Mouse (Mus musculus): ENCODE data around the gene Map7d1. TPM values are rescaled to one million over a fixed set of nuclear protein-coding genes. Genes with fewer than 3 reads are reported as not detected.

Gene Map7d1
- polyA plus RNA-seq, 1 experiment: 283 TPM

- DNase-seq: no peak
- Histone ChIP-seq H3K4me3 (replicated peaks; ENCODE audit: insufficient read depth, low read depth, low read length) (no peak overlapping the region), H3K27me3 (ENCODE audit: control insufficient read depth, insufficient read depth, low read length) (no peaks in the 10 kb centered on the region), H3K27ac (ENCODE audit: insufficient read depth, low read length) (no peak overlapping the region), H3K4me1 (ENCODE audit: control insufficient read depth, insufficient read depth, low read length) (0 out of 2 replicates have a peak, but pooled peaks cover 4% of the 10 kb centered on the region)
- WGBS: 60% methylated on average over 6 of the region's 6 CpGs
- no peak for TF ChIP-seq POLR2A (IDR thresholded peaks at IDR 0.05; ENCODE audit: borderline replicate concordance, insufficient read depth, low read length)
- no peak for TF ChIP-seq CTCF (IDR thresholded peaks at IDR 0.05; ENCODE audit: borderline replicate concordance, insufficient read depth, low read depth, low read length)
Observed at GRCm38 (mm10) chr4:126295152-126295551, 39.0 kb upstream of the Map7d1 start.

GRCm38 (mm10) chr4:126291196-126291595 is 35.1 kb upstream of the Map7d1 start:
- H3K4me3 ChIP-seq (replicated peaks; ENCODE audit: insufficient read depth, low read depth, low read length): no peak overlapping the region
- TF ChIP-seq CTCF (IDR thresholded peaks at IDR 0.05; ENCODE audit: borderline replicate concordance, insufficient read depth, low read depth, low read length): no peak
- TF ChIP-seq POLR2A (IDR thresholded peaks at IDR 0.05; ENCODE audit: borderline replicate concordance, insufficient read depth, low read length): no peak

GRCm38 (mm10) chr4:126290314-126290713 is 34.2 kb upstream of the Map7d1 start:
- H3K27me3 ChIP-seq (ENCODE audit: control insufficient read depth, insufficient read depth, low read length): peaks cover 3% of the 10 kb centered on the region; the same call in 1 of the 2 replicates
- no peak for DNase-seq
- TF ChIP-seq CTCF (IDR thresholded peaks at IDR 0.05; ENCODE audit: borderline replicate concordance, insufficient read depth, low read depth, low read length): no peak
- TF ChIP-seq POLR2A (IDR thresholded peaks at IDR 0.05; ENCODE audit: borderline replicate concordance, insufficient read depth, low read length): no peak

More at GRCm38 (mm10) chr4:126291196-126291595, 35.1 kb upstream of the Map7d1 start:
- no peak overlapping the region for H3K27ac ChIP-seq (ENCODE audit: insufficient read depth, low read length)
- WGBS: 33% methylated on average over 13 of the region's 13 CpGs
- no peak for DNase-seq
- peaks cover 3% of the 10 kb centered on the region; the same call in 1 of the 2 replicates for H3K27me3 ChIP-seq (ENCODE audit: control insufficient read depth, insufficient read depth, low read length)
- H3K4me1 ChIP-seq (ENCODE audit: control insufficient read depth, insufficient read depth, low read length): no peaks in the 10 kb centered on the region

GRCm38 (mm10) chr4:126288085-126288666 is 32.0 kb upstream of the Map7d1 start:
- no peak for TF ChIP-seq POLR2A (IDR thresholded peaks at IDR 0.05; ENCODE audit: borderline replicate concordance, insufficient read depth, low read length)
- TF ChIP-seq CTCF (IDR thresholded peaks at IDR 0.05; ENCODE audit: borderline replicate concordance, insufficient read depth, low read depth, low read length): no peak
- DNase-seq: no peak
- Histone ChIP-seq H3K4me1 (ENCODE audit: control insufficient read depth, insufficient read depth, low read length) (no peaks in the 10 kb centered on the region), H3K27ac (ENCODE audit: insufficient read depth, low read length) (no peak overlapping the region), H3K4me3 (replicated peaks; ENCODE audit: insufficient read depth, low read depth, low read length) (no peak overlapping the region), H3K27me3 (ENCODE audit: control insufficient read depth, insufficient read depth, low read length) (peaks cover 3% of the 10 kb centered on the region; the same call in 1 of the 2 replicates)
- 32% methylated on average over 17 of the region's 17 CpGs for WGBS

More at GRCm38 (mm10) chr4:126290314-126290713, 34.2 kb upstream of the Map7d1 start:
- Histone ChIP-seq H3K27ac (ENCODE audit: insufficient read depth, low read length) (no peak overlapping the region), H3K4me1 (ENCODE audit: control insufficient read depth, insufficient read depth, low read length) (no peaks in the 10 kb centered on the region), H3K4me3 (replicated peaks; ENCODE audit: insufficient read depth, low read depth, low read length) (no peak overlapping the region)
- WGBS: 92% methylated on average over 8 of the region's 8 CpGs

- no peak for DNase-seq
- H3K4me3 ChIP-seq (replicated peaks; ENCODE audit: insufficient read depth, low read depth, low read length): no peak overlapping the region
- H3K27ac ChIP-seq (ENCODE audit: insufficient read depth, low read length): no peak overlapping the region
- TF ChIP-seq CTCF (IDR thresholded peaks at IDR 0.05; ENCODE audit: borderline replicate concordance, insufficient read depth, low read depth, low read length) (no peak), POLR2A (IDR thresholded peaks at IDR 0.05; ENCODE audit: borderline replicate concordance, insufficient read depth, low read length) (no peak)
- H3K4me1 ChIP-seq (ENCODE audit: control insufficient read depth, insufficient read depth, low read length): no peaks in the 10 kb centered on the region
- WGBS: 35% methylated on average over 11 of the region's 11 CpGs
- H3K27me3 ChIP-seq (ENCODE audit: control insufficient read depth, insufficient read depth, low read length): peaks cover 3% of the 10 kb centered on the region; the same call in 1 of the 2 replicates
Observed at GRCm38 (mm10) chr4:126287302-126287995, 31.3 kb upstream of the Map7d1 start.

- Histone ChIP-seq H3K4me3 (replicated peaks; ENCODE audit: insufficient read depth, low read depth, low read length) (no peak within 1 kb of the TSS), H3K27me3 (ENCODE audit: control insufficient read depth, insufficient read depth, low read length) (peaks cover 3% of the 10 kb centered on the region; the same call in 1 of the 2 replicates), H3K4me1 (ENCODE audit: control insufficient read depth, insufficient read depth, low read length) (no peaks in the 10 kb centered on the region), H3K27ac (ENCODE audit: insufficient read depth, low read length) (no peak within 1 kb of the TSS)
- WGBS: 3% methylated on average over 42 of the region's 42 CpGs
- DNase-seq: no peak
- TF ChIP-seq POLR2A (IDR thresholded peaks at IDR 0.05; ENCODE audit: borderline replicate concordance, insufficient read depth, low read length) (no peak), CTCF (IDR thresholded peaks at IDR 0.05; ENCODE audit: borderline replicate concordance, insufficient read depth, low read depth, low read length) (no peak)
Observed at GRCm38 (mm10) chr4:126286492-126286891, 30.3 kb upstream of the Map7d1 start, which contains the start of gene Col8a2. Gene Col8a2, plus strand, starts transcription at chr4:126286793.

- peaks cover under 1% of the 10 kb centered on the region; the same call in 1 of the 2 replicates for H3K4me1 ChIP-seq (ENCODE audit: control insufficient read depth, insufficient read depth, low read length)
- 92% methylated on average over 8 of the region's 8 CpGs for WGBS
- H3K27me3 ChIP-seq (ENCODE audit: control insufficient read depth, insufficient read depth, low read length): peaks cover 3% of the 10 kb centered on the region; the same call in 1 of the 2 replicates
- H3K27ac ChIP-seq (ENCODE audit: insufficient read depth, low read length): no peak overlapping the region
- H3K4me3 ChIP-seq (replicated peaks; ENCODE audit: insufficient read depth, low read depth, low read length): no peak overlapping the region
- no peak for DNase-seq
- TF ChIP-seq CTCF (IDR thresholded peaks at IDR 0.05; ENCODE audit: borderline replicate concordance, insufficient read depth, low read depth, low read length) (no peak), POLR2A (IDR thresholded peaks at IDR 0.05; ENCODE audit: borderline replicate concordance, insufficient read depth, low read length) (no peak)
Observed at GRCm38 (mm10) chr4:126283582-126283981, 27.4 kb upstream of the Map7d1 start.

Data from cerebellum, adult 2 months (tissue).